Mouse (Mus musculus) CD8-positive naive resting alpha-beta T cell, adult 2 months (primary cell): Measurements from ENCODE around the gene Ubr4.
"Not testable (repeated sequence)": the region's sequence is repeated elsewhere in the genome, so short reads cannot be mapped to it uniquely, and the experiment has no call there.

ENCODE experiments used
- DNase-seq, 2 experiments: peaks; one replicate each; pipeline ENCODE4 v3.0.0; 2022; ENCODE audit warnings: low read depth in 2 of 2, low spot score in 2 of 2

Ubr4 gene

DNA sequence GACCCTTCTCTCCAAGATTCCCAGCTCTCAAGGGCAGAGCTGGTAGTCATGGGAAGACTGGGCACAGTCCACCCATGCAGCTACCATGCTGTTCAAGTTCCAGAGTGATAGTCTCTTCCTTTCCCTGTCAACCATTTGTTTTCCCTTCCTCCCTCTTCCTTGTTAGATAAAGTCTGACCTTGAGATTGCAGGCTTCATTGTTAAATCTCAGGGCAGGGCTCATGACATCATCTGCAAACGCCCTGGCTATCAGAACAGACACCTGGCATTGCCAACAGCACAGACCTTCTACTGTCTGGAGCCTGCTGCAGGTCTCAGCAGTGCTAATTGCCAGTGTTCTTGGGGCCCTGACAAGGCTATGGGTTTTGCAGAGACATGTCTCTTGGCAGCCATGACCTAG lies 129.0 kb downstream of the Ubr4 start:
- no peak for DNase-seq

DNA sequence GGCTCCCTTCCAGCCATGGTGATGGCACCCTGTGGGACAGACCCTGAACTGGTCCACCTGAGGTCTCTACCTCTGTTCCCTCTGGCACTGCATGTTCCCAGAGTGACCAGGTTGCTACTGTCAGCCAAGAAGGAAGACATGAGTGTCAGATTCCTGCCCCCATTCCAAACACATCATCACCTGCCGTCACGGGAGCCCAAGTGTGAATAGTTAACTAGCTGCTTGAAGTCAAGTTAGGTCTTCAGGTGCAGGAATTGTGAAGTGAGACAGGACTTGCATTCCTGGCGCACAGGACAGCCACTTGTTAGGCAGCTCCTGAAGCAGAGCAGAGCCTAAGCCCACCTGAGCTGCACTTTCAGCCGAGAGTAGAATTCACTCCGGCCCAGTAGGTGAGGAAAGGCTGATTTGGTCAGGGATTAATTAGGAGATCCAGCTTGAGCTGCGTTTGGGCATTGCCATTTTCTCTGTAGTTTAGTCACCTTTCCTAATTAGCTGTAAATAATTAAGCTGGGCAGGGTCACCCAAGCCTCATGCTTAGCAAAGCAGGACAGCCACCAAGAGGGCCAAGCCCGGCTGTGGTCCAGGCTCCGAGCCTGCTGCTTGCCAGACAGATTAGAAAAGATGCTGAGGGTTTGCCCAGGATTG lies 131.2 kb downstream of the Ubr4 start:
- no peak for DNase-seq

DNA sequence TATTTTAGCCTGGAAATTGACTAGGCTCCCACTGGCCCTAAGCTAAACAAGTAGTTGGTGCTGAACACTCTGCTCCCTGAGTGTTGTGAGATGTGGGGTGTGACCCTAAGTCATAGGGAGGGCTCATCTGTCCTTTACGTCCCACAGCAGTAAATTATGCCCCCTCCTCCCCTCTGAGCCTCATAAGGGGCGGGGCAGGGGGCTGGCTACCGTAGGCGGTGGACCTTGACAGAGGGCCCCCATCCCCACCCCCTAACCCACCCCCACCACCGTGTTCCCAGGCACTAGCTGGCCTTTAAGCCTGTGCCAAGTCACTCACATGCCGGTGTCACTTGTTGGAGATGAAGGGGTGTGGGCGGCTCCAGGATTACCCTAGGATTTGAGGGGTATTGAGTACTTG lies 132.1 kb downstream of the Ubr4 start:
- no peak for DNase-seq

DNA sequence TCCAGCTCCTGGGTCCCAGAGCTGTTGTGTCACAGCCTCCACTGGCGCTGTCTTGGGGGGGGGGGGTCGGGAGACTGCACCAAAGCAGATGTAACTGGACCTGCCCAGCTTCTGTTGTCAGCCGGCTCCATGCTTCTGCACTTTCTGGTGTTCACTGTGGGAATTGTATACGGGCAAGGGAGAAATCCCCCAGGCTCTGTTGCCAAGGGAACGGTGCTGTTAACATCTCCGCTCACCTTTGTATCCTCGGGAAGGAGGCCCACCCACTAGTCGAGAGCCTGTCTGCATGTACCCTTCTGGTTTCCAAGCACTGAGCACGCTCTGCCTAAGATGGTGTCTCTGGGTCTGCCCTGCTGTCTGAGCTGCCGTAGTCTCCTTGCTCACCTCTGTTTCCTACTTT lies 134.7 kb downstream of the Ubr4 start:
- no peak for DNase-seq

DNA sequence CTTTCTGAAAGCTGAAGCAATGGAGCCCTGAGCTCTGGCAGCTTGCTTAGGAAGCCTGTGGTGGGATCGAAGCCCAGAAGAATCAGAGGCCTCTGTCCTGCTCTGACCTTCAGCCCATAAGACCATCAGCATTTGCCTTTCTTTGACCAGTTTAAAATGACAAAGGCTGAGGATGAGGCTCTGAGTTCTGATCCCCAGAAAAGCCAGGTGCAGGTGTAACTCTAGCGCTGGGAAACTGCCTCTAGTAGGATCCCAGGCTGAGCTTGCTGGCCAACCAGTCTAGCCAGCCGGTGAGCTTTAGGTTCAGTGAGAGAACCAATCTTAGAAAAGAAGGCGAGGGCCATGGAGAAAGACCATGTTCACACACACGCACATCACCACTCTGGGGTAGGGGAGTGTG lies 135.9 kb downstream of the Ubr4 start:
- no peak for DNase-seq

- no peak for DNase-seq
These were observed 137.5 kb downstream of the Ubr4 start for GRCm38 (mm10) chr4:139489946-139490345.

DNA sequence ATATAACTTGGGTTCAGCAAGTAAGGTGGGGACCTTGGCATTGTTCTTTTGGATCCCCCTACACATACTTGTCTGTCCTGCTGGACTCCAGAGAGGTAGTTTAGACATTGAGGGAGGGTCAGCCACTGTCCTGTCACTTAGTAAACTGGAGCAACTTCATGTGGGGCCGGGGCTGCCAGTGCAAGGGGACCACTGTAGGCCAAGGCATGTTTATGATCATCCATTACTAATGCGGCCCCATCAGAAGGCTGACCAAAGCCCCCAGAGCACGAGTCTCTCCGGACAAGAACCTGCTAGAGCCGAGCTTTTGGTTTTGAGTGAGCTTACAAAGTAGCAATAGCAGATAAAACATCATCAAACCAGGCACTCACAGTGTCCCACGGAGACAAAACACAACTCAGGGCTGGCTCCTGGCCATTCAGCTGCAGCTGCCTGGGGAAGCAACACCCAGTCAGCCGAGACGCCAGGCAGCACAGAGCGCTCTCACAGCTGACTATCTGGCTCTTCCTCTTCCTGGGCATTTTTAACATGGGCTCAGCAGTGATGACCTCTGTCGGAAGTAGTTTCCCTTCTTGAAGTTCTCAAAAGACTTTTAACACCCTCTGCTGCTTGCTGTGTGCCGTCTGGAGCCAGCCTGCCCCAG lies 138.1 kb downstream of the Ubr4 start:
- DNase-seq, result no peak

DNA sequence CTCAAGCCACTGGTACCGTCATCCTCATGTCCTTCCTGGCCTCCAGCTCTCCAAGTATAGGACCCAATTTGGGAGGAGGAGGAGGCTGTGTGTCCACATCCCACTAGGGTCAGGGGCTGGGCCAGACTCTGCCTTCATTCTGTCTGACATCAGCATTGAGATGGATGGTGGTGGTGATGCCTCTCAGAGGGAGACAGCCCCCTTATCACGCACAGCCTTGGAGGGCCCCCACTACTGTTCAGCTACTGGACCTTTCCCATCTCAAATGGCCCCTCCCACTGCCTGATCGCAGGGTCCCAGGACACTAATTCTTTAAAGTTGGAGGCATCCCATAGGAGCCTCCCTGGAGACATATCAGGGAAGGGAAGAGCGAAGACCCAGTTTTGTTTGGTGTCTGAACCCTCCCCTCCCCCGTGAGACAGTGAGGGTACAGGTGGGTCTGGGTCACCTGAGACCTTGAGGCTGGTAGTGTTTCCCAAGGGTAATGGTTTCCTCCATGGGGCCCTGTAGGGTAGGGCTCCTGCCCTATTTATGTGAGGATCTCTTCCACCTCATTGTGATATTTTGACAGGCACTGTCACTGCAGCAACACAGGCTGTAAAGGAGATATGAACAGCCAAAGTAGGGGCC lies 139.2 kb downstream of the Ubr4 start:
- no peak for DNase-seq

- no peak for DNase-seq
These were observed 139.9 kb downstream of the Ubr4 start for GRCm38 (mm10) chr4:139492258-139492833.

DNA sequence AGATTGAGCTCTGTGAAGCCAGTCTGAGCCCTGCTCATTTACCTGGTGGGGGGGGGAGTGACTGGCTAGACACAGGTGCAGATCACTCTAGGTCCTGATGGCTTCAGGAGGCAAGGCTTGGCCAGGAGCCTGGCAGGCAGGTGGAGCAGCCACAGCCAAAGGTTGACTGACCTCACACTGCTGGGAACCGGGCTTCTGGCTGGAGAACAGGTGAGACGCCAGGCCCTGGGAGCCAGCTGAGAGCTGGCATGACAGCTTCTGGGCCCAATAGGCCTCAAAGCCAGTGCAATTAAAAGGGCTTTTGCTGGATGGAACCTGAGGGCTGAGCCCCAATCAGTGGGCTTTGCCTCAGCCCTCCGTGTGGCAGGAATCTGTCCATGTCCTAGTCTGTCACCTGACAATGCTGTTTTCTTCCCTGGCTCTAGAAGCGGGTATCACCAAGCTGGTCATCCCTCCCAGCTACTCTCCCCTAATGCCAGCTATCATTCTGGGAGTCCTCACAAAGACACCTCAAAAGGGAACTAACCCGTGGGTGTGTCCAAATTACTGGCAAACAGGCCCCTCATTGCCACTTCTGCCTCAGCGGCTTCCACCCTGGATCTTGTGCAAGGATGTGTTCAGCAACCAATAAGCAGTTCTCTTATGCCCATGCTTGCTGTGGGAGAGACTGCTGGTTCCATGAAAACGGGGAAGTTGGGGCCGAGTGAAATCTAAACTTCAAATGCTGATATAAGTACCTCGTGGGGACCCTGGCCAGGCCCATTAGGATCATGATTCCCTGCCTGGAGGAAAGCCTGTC lies 141.0 kb downstream of the Ubr4 start:
- no peak for DNase-seq

DNA sequence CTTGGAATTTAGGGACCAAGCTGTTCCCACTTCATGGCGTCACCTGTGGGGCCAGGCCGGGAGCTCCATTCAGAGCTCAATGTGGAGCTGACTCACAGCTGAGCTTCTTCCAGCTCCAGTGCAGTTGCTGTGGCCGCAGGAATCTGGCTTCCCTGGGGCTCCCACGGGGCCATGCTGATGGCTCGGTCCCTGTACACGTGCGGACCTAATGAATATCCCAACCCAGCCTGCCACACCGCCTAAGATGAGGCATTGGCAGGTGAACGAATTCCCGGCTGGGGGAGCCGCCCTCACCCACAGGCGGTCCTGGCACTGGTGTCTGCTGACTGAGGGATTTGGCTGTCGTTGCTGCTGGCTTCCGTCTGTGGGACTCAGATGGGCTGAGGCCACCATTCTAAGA lies 148.4 kb downstream of the Ubr4 start:
- DNase-seq, result no peak

DNA sequence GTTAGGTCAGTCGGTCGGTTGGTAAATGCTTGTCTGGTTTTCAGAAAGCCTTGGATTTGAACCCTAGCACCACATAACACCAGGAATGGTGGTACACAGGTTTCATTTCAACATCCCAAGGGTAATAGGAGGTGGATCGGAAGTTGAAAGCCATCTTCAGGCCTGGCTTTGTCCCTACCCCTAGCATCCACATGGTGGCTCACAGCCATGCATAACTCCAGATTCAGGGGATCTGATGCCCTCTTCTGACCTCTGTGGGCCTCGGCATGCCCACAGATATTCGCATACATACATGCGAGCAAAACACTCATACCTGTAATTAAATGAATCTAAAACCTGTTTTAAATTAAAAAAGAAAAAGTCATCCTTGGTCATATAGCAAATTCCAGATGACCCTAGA lies 149.3 kb downstream of the Ubr4 start:
- no peak for DNase-seq

- DNase-seq, result no peak
These were observed 151.5 kb downstream of the Ubr4 start for GRCm38 (mm10) chr4:139503919-139504318.

DNA sequence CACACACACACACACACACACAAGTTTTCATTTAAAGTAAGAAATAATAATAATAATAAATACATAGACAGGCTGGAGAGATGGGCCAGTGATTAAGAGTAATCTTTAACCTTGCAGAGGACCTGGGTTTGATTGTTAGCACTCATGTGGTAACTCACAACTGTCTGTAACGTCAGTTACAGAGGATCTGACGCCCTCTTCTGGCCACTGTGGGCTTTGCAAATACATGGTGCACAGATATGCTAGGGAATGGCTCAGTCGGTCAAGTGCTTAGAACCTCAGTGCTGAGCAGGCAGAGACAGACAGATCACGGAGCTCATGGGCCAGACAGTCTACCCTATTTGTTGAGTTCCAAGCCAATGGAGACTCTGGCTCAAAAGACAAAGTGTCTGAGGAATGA lies 153.3 kb downstream of the Ubr4 start:
- DNase-seq, result no peak

GRCm38 (mm10) chr4:139506727-139507126 lies 154.3 kb downstream of the Ubr4 start:
- no peak for DNase-seq

GRCm38 (mm10) chr4:139509069-139509468 lies 156.7 kb downstream of the Ubr4 start:
- DNase-seq, result no peak

DNA sequence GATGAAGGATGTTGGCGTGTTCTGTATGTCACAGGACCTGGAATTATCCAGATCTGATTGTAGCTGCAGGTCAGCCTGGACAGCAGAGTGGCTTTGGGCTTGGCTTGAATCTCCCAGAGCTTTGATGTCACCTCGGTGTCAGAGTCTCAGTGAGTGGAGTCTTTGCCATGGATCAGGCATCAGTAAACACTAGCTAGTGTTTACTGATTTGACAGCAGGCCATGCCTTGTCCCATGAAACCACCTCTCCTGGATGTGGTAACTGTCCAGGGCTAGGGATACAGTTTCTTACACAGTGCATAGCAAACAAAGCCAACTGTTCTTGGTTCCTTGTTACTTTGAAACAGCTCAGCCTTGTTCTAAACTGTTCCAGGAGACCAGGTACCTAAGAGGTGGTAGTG lies 159.1 kb downstream of the Ubr4 start:
- DNase-seq, result no peak

GRCm38 (mm10) chr4:139512985-139513384 lies 160.6 kb downstream of the Ubr4 start:
- DNase-seq, result no peak

- DNase-seq, result no peak
These were observed 166.8 kb downstream of the Ubr4 start for GRCm38 (mm10) chr4:139519221-139519620.

DNA sequence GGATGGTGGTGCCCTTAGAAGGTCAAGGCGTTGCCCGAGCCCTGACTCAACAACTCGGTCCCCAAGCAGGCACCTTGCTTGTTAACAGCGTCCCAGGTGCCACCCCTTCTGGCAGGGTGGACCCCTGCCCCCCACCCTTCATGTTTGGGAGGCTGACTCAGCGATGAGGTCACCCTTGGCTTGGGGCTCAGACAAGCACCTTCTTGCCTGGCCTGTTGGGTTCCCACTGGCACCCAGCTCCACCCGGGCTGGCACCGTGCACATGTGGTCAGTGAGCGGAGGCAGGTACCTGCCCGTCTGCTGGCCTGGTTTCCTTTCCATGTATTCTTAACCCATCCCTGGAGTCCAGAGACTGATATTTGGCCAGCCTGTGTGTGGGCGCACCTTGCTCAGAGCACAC lies 169.5 kb downstream of the Ubr4 start:
- no peak for DNase-seq

GRCm38 (mm10) chr4:139526475-139526874 lies 174.1 kb downstream of the Ubr4 start:
- DNase-seq, result no peak

DNA sequence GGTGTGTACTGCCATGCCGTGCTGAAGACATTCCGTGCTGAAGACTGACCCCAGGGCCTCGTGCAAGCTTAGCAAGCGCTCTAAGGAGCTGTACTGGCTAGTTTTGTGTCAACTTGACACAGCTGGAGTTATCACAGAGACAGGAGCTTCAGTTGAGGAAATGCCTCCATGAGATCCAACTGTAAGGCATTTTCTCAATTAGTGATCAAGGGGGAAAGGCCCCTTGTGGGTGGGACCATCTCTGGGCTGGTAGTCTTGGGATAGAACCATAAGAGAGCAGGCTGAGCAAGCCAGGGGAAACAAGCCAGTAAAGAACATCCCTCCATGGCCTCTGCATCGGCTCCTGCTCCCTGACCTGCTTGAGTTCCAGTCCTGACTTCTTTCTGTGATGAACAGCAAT lies 177.8 kb downstream of the Ubr4 start, which contains the start of gene Iffo2:
Iffo2 (plus strand) TSS at position 301 of the 400 bp plus-strand sequence.
- not testable (repeated sequence) for DNase-seq
